In the genomic region with DNA sequence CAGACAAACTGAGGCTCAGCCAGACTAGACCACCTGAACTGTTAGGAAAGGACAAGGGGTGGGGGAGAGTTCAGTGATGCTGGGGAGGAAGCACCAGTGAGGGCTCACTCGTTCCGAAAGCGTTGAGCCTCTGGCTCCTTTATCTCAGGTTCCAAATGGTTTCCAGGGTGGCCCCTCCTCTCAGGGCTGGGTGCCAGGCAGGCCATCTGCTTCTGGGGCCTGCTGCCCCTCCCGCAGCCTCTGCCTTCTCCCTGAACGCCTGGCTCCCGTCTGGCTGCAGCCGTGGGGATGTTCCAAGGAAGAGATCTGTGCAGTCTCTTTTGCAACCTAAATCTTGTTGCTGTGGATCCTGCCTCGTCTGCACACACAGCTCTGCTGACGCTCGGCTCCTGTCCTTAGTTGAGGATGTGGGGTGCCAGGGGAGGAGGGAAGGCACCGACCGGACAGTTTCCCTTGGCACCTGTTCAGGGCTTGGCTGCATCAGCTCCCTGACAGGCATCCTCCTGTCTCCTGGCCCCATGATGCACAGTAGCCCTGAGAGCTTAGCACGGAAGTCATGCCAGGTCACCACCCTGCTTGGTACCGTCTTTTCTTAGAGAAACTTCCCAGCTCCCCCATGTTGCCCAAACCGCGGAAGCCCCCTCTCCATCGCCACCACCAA, we compare ENCODE assay signal across 8 mouse cellular contexts. TPM values are rescaled to one million over a fixed set of nuclear protein-coding genes. Genes with fewer than 3 reads are reported as not detected.
A peak's percentile ranks its signal among the peaks of the same experiment; 100 is the strongest.
DNase-seq lines count a peak whose midpoint lies in the region; ATAC-seq and TF ChIP-seq lines count a peak whose summit lies in the region.

No protein-coding gene starts in this region.

- 39% methylated on average over 17 of the region's 17 CpGs for WGBS in hindbrain, embryonic 16.5 days

- no peak overlapping the region for H3K4me3 ChIP-seq in hindbrain, embryonic 16.5 days (ENCODE audit: low read length)
- H3K4me3 ChIP-seq in left cerebral cortex, adult 2 months = no peak overlapping the region

- peak overlapping the region; percentile 1; the same call in 1 of the 2 replicates for H3K4me2 ChIP-seq in hindbrain, embryonic 16.5 days (ENCODE audit: low read length)

- ATAC-seq in hindbrain, embryonic 16.5 days = peak; percentile 74
- peak; percentile 79 for ATAC-seq in megakaryocyte-erythroid progenitor cell, adult 5-6 weeks (replicated peaks; ENCODE audit: low FRiP score, low TSS enrichment, poor library complexity, severe bottlenecking)

- intact Hi-C loops in left cerebral cortex, adult 2 months (cut with DNase I) = no loop called here

- H3K4me1 ChIP-seq in hindbrain, embryonic 16.5 days (ENCODE audit: control insufficient read depth, insufficient read depth, low read depth, low read length) = peaks cover 20% of the 10 kb centered on the region

- H3K27ac ChIP-seq in hindbrain, embryonic 16.5 days (ENCODE audit: low read depth, low read length) = peak overlapping the region; percentile 63
- H3K27ac ChIP-seq in left cerebral cortex, adult 2 months = peak overlapping the region; percentile 87

- TF ChIP-seq CTCF in left cerebral cortex, adult 2 months (IDR thresholded peaks at IDR 0.05) = no peak

- no peaks in the 10 kb centered on the region for H3K27me3 ChIP-seq in hindbrain, embryonic 16.5 days (replicated peaks; ENCODE audit: control insufficient read depth, insufficient read depth, low read length)

- no peaks in the 10 kb centered on the region for H3K36me3 ChIP-seq in hindbrain, embryonic 16.5 days (ENCODE audit: control insufficient read depth, insufficient read depth, low read length)

- H3K9ac ChIP-seq in hindbrain, embryonic 16.5 days (ENCODE audit: low read depth, low read length) = 0 out of 2 replicates have a peak overlapping the region, but pooled peaks have one; percentile 0

- peak; percentile 85 for DNase-seq in adrenal gland, adult 2 months
- DNase-seq in cerebellum, adult 9-11 months = peak; percentile 98
- DNase-seq in gastrocnemius, adult 8-10 months (ENCODE audit: low spot score in 2 of 2) = peak; percentile 82 to 89
- DNase-seq in left cerebral cortex, adult 2 months (ENCODE audit: extremely low spot score in 1 of 2, low spot score in 2 of 2) = peak; percentile 70 to 80
- DNase-seq in spleen, postnatal 36 days (ENCODE audit: low spot score in 2 of 2) = peak; percentile 76 to 85
- DNase-seq in B cell, adult 2 months = no peak

- no peaks in the 10 kb centered on the region for H3K9me3 ChIP-seq in hindbrain, embryonic 16.5 days (ENCODE audit: control insufficient read depth, low read length)

RNA-seq across cellular contexts. Expression of gene Mgll, which starts 35.7 kb away (rescaled TPM):
- total RNA-seq in adrenal gland, adult 2 months (2021) = 100 to 1,000 TPM; 192 to 194 TPM
- polyA plus RNA-seq in adrenal gland, adult 2 months (2012; rRNA removed) = 360 and 467 TPM in 2 replicates
- total RNA-seq in gastrocnemius, adult 8-10 months (2022) = 10 to 100 TPM; 25.6 to 43.3 (median 29.4) TPM
- 79.1 and 96.8 TPM in 2 replicates for polyA plus RNA-seq in hindbrain, embryonic 16.5 days (2015; fragmentation: Nextera tagmentation; extraction: Ambion mirVana)
- total RNA-seq in left cerebral cortex, adult 2 months (2021) = 100 to 1,000 TPM; 185 to 189 TPM
- 17.9 and 19.1 TPM in 2 replicates for total RNA-seq in megakaryocyte-erythroid progenitor cell, adult 5-6 weeks (2014; fragmentation: Nextera tagmentation)
- 8.9 and 9.3 TPM in 2 replicates for total RNA-seq in megakaryocyte-erythroid progenitor cell, adult 5-6 weeks (2017)

Comparison
In these comparisons a context has a peak if more than half of its experiments do, and no peak if none do; other contexts are left out.
1. DNase-seq: peak in adrenal gland, adult 2 months (single experiment), cerebellum, adult 9-11 months (single experiment), gastrocnemius, adult 8-10 months (2 of 2), left cerebral cortex, adult 2 months (2 of 2) and spleen, postnatal 36 days (2 of 2); none in B cell, adult 2 months (0 of 2).
2. RNA of gene Mgll, which starts 35.7 kb away (total RNA-seq): 192 to 194 TPM in adrenal gland, adult 2 months and 185 to 189 TPM in left cerebral cortex, adult 2 months; 25.6 to 43.3 TPM in gastrocnemius, adult 8-10 months and 8.9 to 19.1 TPM in megakaryocyte-erythroid progenitor cell, adult 5-6 weeks; every median in the first group is over 4 times any median in the second.